Mouse (Mus musculus) midbrain, embryonic 12.5 days (tissue): Measurements from ENCODE around the gene Gm7138. TPM values are rescaled to one million over a fixed set of nuclear protein-coding genes. Genes with fewer than 3 reads are reported as not detected.

Experiments
- ATAC-seq: fragments of 200-750 bp; cut with Nextera tagmentation; 2 replicates; pipeline ENCODE4 v1.8.0; 2017; ENCODE audit warnings: low read depth, moderate TSS enrichment, moderate library complexity; ENCODE audit not compliant: low FRiP score
- H3K27ac ChIP-seq: fragments of 300-500 bp; sonication (generic); replicated peaks from 2 replicates; pipeline ENCODE4 v1.5.1; 2016; ENCODE audit warnings: mild to moderate bottlenecking
- H3K27me3 ChIP-seq: fragments of 300-500 bp; sonication (generic); 2 replicates; pipeline ENCODE4 v1.6.1; 2016; ENCODE audit warnings: mild to moderate bottlenecking
- H3K36me3 ChIP-seq: fragments of 300-500 bp; sonication (generic); 2 replicates; pipeline ENCODE4 v1.6.1; 2016
- H3K4me1 ChIP-seq: fragments of 300-500 bp; sonication (generic); 2 replicates; pipeline ENCODE4 v1.6.1; 2016
- H3K4me2 ChIP-seq: fragments of 300-500 bp; sonication (generic); replicated peaks from 2 replicates; pipeline ENCODE4 v1.6.1; 2016; ENCODE audit warnings: mild to moderate bottlenecking, moderate library complexity
- H3K4me3 ChIP-seq: fragments of 300-500 bp; sonication (generic); 2 replicates; pipeline ENCODE4 v1.5.1; 2016; ENCODE audit warnings: mild to moderate bottlenecking
- H3K9ac ChIP-seq: fragments of 300-500 bp; sonication (generic); replicated peaks from 2 replicates; pipeline ENCODE4 v1.6.1; 2016; ENCODE audit warnings: mild to moderate bottlenecking, moderate library complexity
- H3K9me3 ChIP-seq: fragments of 300-500 bp; sonication (generic); 2 replicates; pipeline ENCODE4 v1.6.1; 2016; ENCODE audit warnings: mild to moderate bottlenecking
- WGBS: fragments of 180-500 bp; shearing (Covaris S2); methylation state at CpG from one replicate; pipeline ENCODE4 v1.1.7; 2016; 5-methylcytosine and 5-hydroxymethylcytosine counted together
- polyA plus RNA-seq: library from polyadenylated mRNA; unstranded; fragments of >200 nt; fragmentation: Nextera tagmentation; extraction: Ambion mirVana; gene quantifications from 2 replicates; pipeline ENCODE4 v1.2.1, GENCODE M21; 2016

The Gm7138 gene
- polyA plus RNA-seq, 1 experiment from 2014 or later, result not detected

- ATAC-seq, result no peak
- Histone ChIP-seq H3K27me3 (no peaks in the 10 kb centered on the region), H3K4me1 (peaks cover 4% of the 10 kb centered on the region), H3K36me3 (no peaks in the 10 kb centered on the region), H3K9ac (no peak overlapping the region), H3K4me3 (no peak overlapping the region), H3K27ac (no peak overlapping the region), H3K9me3 (no peaks in the 10 kb centered on the region), H3K4me2 (no peak overlapping the region)
- 85% methylated on average over 4 of the region's 4 CpGs for WGBS
Measured at GRCm38 (mm10) chr10:77738929-77739328, 37.8 kb downstream of the Gm7138 start.

- ATAC-seq, result no peak
- no peaks in the 10 kb centered on the region for H3K9me3 ChIP-seq
- no peaks in the 10 kb centered on the region for H3K27me3 ChIP-seq
- H3K4me2 ChIP-seq, result no peak overlapping the region
- 100% methylated on average over 1 of the region's 1 CpGs for WGBS
- no peaks in the 10 kb centered on the region for H3K36me3 ChIP-seq
- no peak overlapping the region for H3K9ac ChIP-seq
- H3K27ac ChIP-seq, result no peak overlapping the region
- no peak overlapping the region for H3K4me3 ChIP-seq
- no peaks in the 10 kb centered on the region; the same call in none of the 2 replicates for H3K4me1 ChIP-seq
Measured at GRCm38 (mm10) chr10:77735928-77736327, 40.8 kb downstream of the Gm7138 start.

- Histone ChIP-seq H3K9me3 (no peaks in the 10 kb centered on the region), H3K27ac (no peak overlapping the region), H3K4me1 (no peaks in the 10 kb centered on the region), H3K27me3 (no peaks in the 10 kb centered on the region), H3K4me2 (no peak overlapping the region), H3K4me3 (no peak overlapping the region), H3K36me3 (no peaks in the 10 kb centered on the region), H3K9ac (no peak overlapping the region)
- 57% methylated on average over 4 of the region's 4 CpGs for WGBS
- no peak for ATAC-seq
Measured at GRCm38 (mm10) chr10:77729241-77729640, 47.5 kb downstream of the Gm7138 start.

- Histone ChIP-seq H3K9ac (no peak overlapping the region), H3K27ac (no peak overlapping the region), H3K4me2 (no peak overlapping the region), H3K27me3 (no peaks in the 10 kb centered on the region), H3K9me3 (no peaks in the 10 kb centered on the region), H3K4me3 (no peak overlapping the region), H3K4me1 (no peaks in the 10 kb centered on the region), H3K36me3 (no peaks in the 10 kb centered on the region)
- 72% methylated on average over 4 of the region's 4 CpGs for WGBS
- ATAC-seq, result no peak
Measured at GRCm38 (mm10) chr10:77728280-77728679, 48.5 kb downstream of the Gm7138 start.

Other genes starting within 250 kb of the Gm7138 start
- gene Itgb2, start 246.7 kb downstream of the Gm7138 start, polyA plus RNA-seq, result 0.81 and 0.98 TPM in 2 replicates
- gene Pttg1ip, start 195.2 kb downstream of the Gm7138 start, polyA plus RNA-seq, result 62.4 and 69.4 TPM in 2 replicates
- 304 and 325 TPM in 2 replicates for gene Sumo3, start 170.8 kb downstream of the Gm7138 start, polyA plus RNA-seq
- 7.7 and 19.3 TPM in 2 replicates for gene Gm49325, start 170.7 kb downstream of the Gm7138 start, polyA plus RNA-seq
- gene Ube2g2, start 154.7 kb downstream of the Gm7138 start, polyA plus RNA-seq, result 83.6 and 84.2 TPM in 2 replicates
- gene Tspear, start 90.4 kb downstream of the Gm7138 start, polyA plus RNA-seq, result 1.2 and 1.4 TPM in 2 replicates
- gene Gm19402, start 86.2 kb downstream of the Gm7138 start, polyA plus RNA-seq, result not detected in 2 replicates
- not detected in 2 replicates for gene Gm9508, start 79.7 kb downstream of the Gm7138 start, polyA plus RNA-seq
- gene Gm10272, start 70.3 kb downstream of the Gm7138 start, polyA plus RNA-seq, result not detected in 2 replicates
- gene Gm10024, start 65.5 kb downstream of the Gm7138 start, polyA plus RNA-seq, result not detected in 2 replicates
- gene Gm10142, start 61.1 kb downstream of the Gm7138 start, polyA plus RNA-seq, result not detected in 2 replicates
- gene Krtap12-1, start 56.3 kb downstream of the Gm7138 start, polyA plus RNA-seq, result not detected in 2 replicates
- not detected in 2 replicates for gene Gm10100, start 50.5 kb downstream of the Gm7138 start, polyA plus RNA-seq
- gene Gm18596, start 34.3 kb downstream of the Gm7138 start, polyA plus RNA-seq, result not detected in 2 replicates
- not detected in 2 replicates for gene Gm9736, start 25.6 kb downstream of the Gm7138 start, polyA plus RNA-seq
- gene Gm3233, start 17.3 kb downstream of the Gm7138 start, polyA plus RNA-seq, result not detected in 2 replicates
- not detected in 2 replicates for gene Gm3238, start 5.6 kb downstream of the Gm7138 start, polyA plus RNA-seq
- gene Gm3250, start 5.6 kb upstream of the Gm7138 start, polyA plus RNA-seq, result not detected in 2 replicates
- not detected in 2 replicates for gene Gm7137, start 11.3 kb upstream of the Gm7138 start, polyA plus RNA-seq
- not detected in 2 replicates for gene Gm9639, start 18.1 kb upstream of the Gm7138 start, polyA plus RNA-seq
- gene Gm19668, start 22.2 kb upstream of the Gm7138 start, polyA plus RNA-seq, result not detected in 2 replicates
- gene Gm9507, start 34.9 kb upstream of the Gm7138 start, polyA plus RNA-seq, result not detected in 2 replicates
- not detected in 2 replicates for gene Gm2696, start 37.7 kb upstream of the Gm7138 start, polyA plus RNA-seq
- not detected in 2 replicates for gene Krtap10-4, start 50.2 kb upstream of the Gm7138 start, polyA plus RNA-seq
- gene Krtap10-10, start 59.0 kb upstream of the Gm7138 start, polyA plus RNA-seq, result not detected in 2 replicates
- not detected in 2 replicates for gene Gm36176, start 69.9 kb upstream of the Gm7138 start, polyA plus RNA-seq
- gene Gm10318, start 75.9 kb upstream of the Gm7138 start, polyA plus RNA-seq, result not detected in 2 replicates
- not detected in 2 replicates for gene Gm3285, start 85.0 kb upstream of the Gm7138 start, polyA plus RNA-seq
- gene Lrrc3, start 125.6 kb upstream of the Gm7138 start, polyA plus RNA-seq, result 5.3 and 5.6 TPM in 2 replicates
- gene Trpm2, start 193.6 kb upstream of the Gm7138 start, polyA plus RNA-seq, result 1.2 and 1.5 TPM in 2 replicates
- gene 1810043G02Rik, start 201.6 kb upstream of the Gm7138 start, polyA plus RNA-seq, result 32.0 and 32.9 TPM in 2 replicates
- 104 and 116 TPM in 2 replicates for gene Pfkl, start 233.1 kb upstream of the Gm7138 start, polyA plus RNA-seq